23 mouse cellular contexts compared by ENCODE assay signal in genomic region chr8:77288065-77288464, GRCm38 (mm10).
A peak's percentile ranks its signal among the peaks of the same experiment; 100 is the strongest.
DNase-seq lines count a peak whose midpoint lies in the region; ATAC-seq lines count a peak whose summit lies in the region.
"Had no signal": no experiment of that assay in that cellular context is flagged by ENCODE, and none has a peak within 500 bp of the region (broad histone marks: within the 10 kb centered on the region; RNA-seq: fewer than 3 reads in every experiment).

No protein-coding gene starts in this region.

- H3K4me3 ChIP-seq in limb, embryonic 10.5 days, result no peak overlapping the region
- no peak overlapping the region for H3K4me3 ChIP-seq in hindbrain, embryonic 16.5 days (ENCODE audit: low read length)
- H3K4me3 ChIP-seq: erythroblast, embryonic 14.5 days; gastrocnemius, adult 2 months; hindbrain, embryonic 13.5 days; intestine, embryonic 15.5 days; left cerebral cortex, adult 2 months; neural tube, embryonic 13.5 days had no signal

- H3K4me1 ChIP-seq in limb, embryonic 10.5 days, result 0 out of 2 replicates have a peak, but pooled peaks cover 3% of the 10 kb centered on the region
- no peaks in the 10 kb centered on the region for H3K4me1 ChIP-seq in hindbrain, embryonic 16.5 days (ENCODE audit: control insufficient read depth, insufficient read depth, low read depth, low read length)
- H3K4me1 ChIP-seq: hindbrain, embryonic 13.5 days; intestine, embryonic 15.5 days; neural tube, embryonic 13.5 days had no signal

- H3K4me2 ChIP-seq in hindbrain, embryonic 16.5 days (ENCODE audit: low read length), result no peak overlapping the region
- H3K4me2 ChIP-seq: heart, embryonic 11.5 days; hindbrain, embryonic 13.5 days; intestine, embryonic 15.5 days; liver, embryonic 11.5 days; midbrain, embryonic 11.5 days; neural tube, embryonic 13.5 days had no signal

- intact Hi-C loops in gastrocnemius, postnatal 14 days (cut with DNase I; ENCODE audit: low total_unique reads), result no loop called here

- H3K27me3 ChIP-seq in limb, embryonic 10.5 days (ENCODE audit: low read depth, poor library complexity, severe bottlenecking), result no peaks in the 10 kb centered on the region
- H3K27me3 ChIP-seq in hindbrain, embryonic 16.5 days (replicated peaks; ENCODE audit: control insufficient read depth, insufficient read depth, low read length), result no peaks in the 10 kb centered on the region
- H3K27me3 ChIP-seq: hindbrain, embryonic 13.5 days; intestine, embryonic 15.5 days; neural tube, embryonic 13.5 days had no signal

- H3K27ac ChIP-seq in limb, embryonic 10.5 days, result 0 out of 2 replicates have a peak overlapping the region, but pooled peaks have one; percentile 9
- no peak overlapping the region for H3K27ac ChIP-seq in hindbrain, embryonic 16.5 days (ENCODE audit: low read depth, low read length)
- H3K27ac ChIP-seq: gastrocnemius, adult 2 months; hindbrain, embryonic 13.5 days; intestine, embryonic 15.5 days; left cerebral cortex, adult 2 months; neural tube, embryonic 13.5 days had no signal

- no peaks in the 10 kb centered on the region for H3K9me3 ChIP-seq in limb, embryonic 10.5 days (replicated peaks)
- no peaks in the 10 kb centered on the region for H3K9me3 ChIP-seq in hindbrain, embryonic 16.5 days (ENCODE audit: control insufficient read depth, low read length)
- H3K9me3 ChIP-seq: hindbrain, embryonic 13.5 days; intestine, embryonic 15.5 days; neural tube, embryonic 13.5 days had no signal

- no peak for ATAC-seq in hindbrain, embryonic 16.5 days
- ATAC-seq: intestine, embryonic 15.5 days had no signal

- peak; percentile 28 for DNase-seq in gastrocnemius, postnatal 14 days
- DNase-seq in gastrocnemius, adult 18-20 months (ENCODE audit: low spot score), result no peak
- peak; percentile 28 for DNase-seq in 3134 (ENCODE audit: extremely low read depth, insufficient read length, low spot score)
- DNase-seq in Muller cell, postnatal 12 days (ENCODE audit: inconsistent ontology term), result peak; percentile 59
- no peak for DNase-seq in limb, embryonic 10.5 days (ENCODE audit: low spot score)
- DNase-seq in testis, postnatal 10 days (ENCODE audit: low spot score), result no peak
- DNase-seq in urinary bladder, postnatal 36 days (ENCODE audit: low spot score in 2 of 2), result no peak
- DNase-seq: adrenal gland, postnatal 36 days; cerebellum, adult 18-20 months; gastrocnemius, adult 2 months; heart, postnatal 10 days; kidney, postnatal 36 days; left cerebral cortex, postnatal 4 days; right cerebral cortex, adult 18-20 months had no signal

- whole genome bisulfite sequencing in limb, embryonic 10.5 days, result 61% methylated on average over 3 of the region's 3 CpGs
- 85% methylated on average over 3 of the region's 3 CpGs for WGBS in hindbrain, embryonic 16.5 days

- no peaks in the 10 kb centered on the region for H3K36me3 ChIP-seq in limb, embryonic 10.5 days
- H3K36me3 ChIP-seq in hindbrain, embryonic 16.5 days (ENCODE audit: control insufficient read depth, insufficient read depth, low read length), result no peaks in the 10 kb centered on the region
- H3K36me3 ChIP-seq: hindbrain, embryonic 13.5 days; intestine, embryonic 15.5 days; neural tube, embryonic 13.5 days had no signal

- H3K9ac ChIP-seq in hindbrain, embryonic 16.5 days (ENCODE audit: low read depth, low read length), result no peak overlapping the region
- H3K9ac ChIP-seq: hindbrain, embryonic 13.5 days; intestine, embryonic 15.5 days; neural tube, embryonic 13.5 days had no signal

Comparison
In these comparisons a context has a peak if more than half of its experiments do, and no peak if none do; other contexts are left out.
1. DNase-seq: peak in gastrocnemius, postnatal 14 days (single experiment), 3134 (single experiment) and Muller cell, postnatal 12 days (single experiment); none in gastrocnemius, adult 18-20 months (single experiment), limb, embryonic 10.5 days (single experiment), testis, postnatal 10 days (single experiment) and urinary bladder, postnatal 36 days (0 of 2).